Mouse (Mus musculus): Measurements from ENCODE around the gene Vamp9. TPM values are rescaled to one million over a fixed set of nuclear protein-coding genes. Genes with fewer than 3 reads are reported as not detected.
A peak's percentile ranks its signal among the peaks of the same experiment; 100 is the strongest.

The Vamp9 gene
- polyA plus RNA-seq, 1 experiment from 2014 or later = 0.15 TPM

- ATAC-seq (ENCODE audit: low FRiP score, low TSS enrichment) = no peak
- Histone ChIP-seq H3K4me3 (ENCODE audit: low read depth, low read length) (no peak overlapping the region), H3K4me2 (replicated peaks; ENCODE audit: low read depth) (no peak overlapping the region), H3K4me1 (replicated peaks; ENCODE audit: control insufficient read depth, insufficient read depth) (no peaks in the 10 kb centered on the region), H3K27ac (replicated peaks) (no peak overlapping the region), H3K36me3 (ENCODE audit: control insufficient read depth, insufficient read depth, low read length) (no peaks in the 10 kb centered on the region), H3K9ac (ENCODE audit: low read length) (no peak overlapping the region), H3K27me3 (ENCODE audit: control insufficient read depth, insufficient read depth, low read length) (no peaks in the 10 kb centered on the region), H3K9me3 (ENCODE audit: control insufficient read depth, low read length) (no peaks in the 10 kb centered on the region)
- no peak for DNase-seq (ENCODE audit: low spot score)
- no peak for TF ChIP-seq EP300 (optimal IDR thresholded peaks at IDR 0.05)
- 54% methylated on average over 1 of the region's 1 CpGs for WGBS
Measured at GRCm38 (mm10) chr5:99953883-99954282, 47.8 kb downstream of the Vamp9 start.

GRCm38 (mm10) chr5:99958666-99959065, 52.6 kb downstream of the Vamp9 start:
- WGBS = 75% methylated on average over 1 of the region's 1 CpGs
- Histone ChIP-seq H3K4me1 (replicated peaks; ENCODE audit: control insufficient read depth, insufficient read depth) (no peaks in the 10 kb centered on the region), H3K9ac (ENCODE audit: low read length) (no peak overlapping the region), H3K36me3 (ENCODE audit: control insufficient read depth, insufficient read depth, low read length) (peaks cover 8% of the 10 kb centered on the region), H3K4me2 (replicated peaks; ENCODE audit: low read depth) (no peak overlapping the region), H3K4me3 (ENCODE audit: low read depth, low read length) (no peak overlapping the region), H3K27me3 (ENCODE audit: control insufficient read depth, insufficient read depth, low read length) (no peaks in the 10 kb centered on the region), H3K27ac (replicated peaks) (no peak overlapping the region), H3K9me3 (ENCODE audit: control insufficient read depth, low read length) (no peaks in the 10 kb centered on the region)
- DNase-seq (ENCODE audit: low spot score) = no peak
- ATAC-seq (ENCODE audit: low FRiP score, low TSS enrichment) = no peak
- no peak for TF ChIP-seq CTCF (IDR thresholded peaks at IDR 0.05; ENCODE audit: low read depth)
- TF ChIP-seq EP300 (optimal IDR thresholded peaks at IDR 0.05) = no peak

- Histone ChIP-seq H3K4me2 (replicated peaks; ENCODE audit: low read depth) (no peak overlapping the region), H3K27me3 (ENCODE audit: control insufficient read depth, insufficient read depth, low read length) (no peaks in the 10 kb centered on the region), H3K36me3 (ENCODE audit: control insufficient read depth, insufficient read depth, low read length) (peaks cover 13% of the 10 kb centered on the region), H3K4me3 (ENCODE audit: low read depth, low read length) (no peak overlapping the region), H3K9me3 (ENCODE audit: control insufficient read depth, low read length) (no peaks in the 10 kb centered on the region), H3K27ac (replicated peaks) (no peak overlapping the region), H3K4me1 (replicated peaks; ENCODE audit: control insufficient read depth, insufficient read depth) (no peaks in the 10 kb centered on the region), H3K9ac (ENCODE audit: low read length) (no peak overlapping the region)
- ATAC-seq (ENCODE audit: low FRiP score, low TSS enrichment) (0 out of 2 replicates have a peak, but pooled peaks have one; percentile 12), DNase-seq (ENCODE audit: low spot score) (no peak)
- TF ChIP-seq CTCF (IDR thresholded peaks at IDR 0.05; ENCODE audit: low read depth) (no peak), EP300 (optimal IDR thresholded peaks at IDR 0.05) (no peak)
- WGBS = 74% methylated on average over 2 of the region's 2 CpGs
Measured at GRCm38 (mm10) chr5:99959236-99959936, 53.3 kb downstream of the Vamp9 start.

GRCm38 (mm10) chr5:99959960-99960359, 53.9 kb downstream of the Vamp9 start:
- Histone ChIP-seq H3K27ac (replicated peaks) (no peak overlapping the region), H3K4me3 (ENCODE audit: low read depth, low read length) (no peak overlapping the region), H3K9me3 (ENCODE audit: control insufficient read depth, low read length) (no peaks in the 10 kb centered on the region), H3K9ac (ENCODE audit: low read length) (no peak overlapping the region), H3K27me3 (ENCODE audit: control insufficient read depth, insufficient read depth, low read length) (no peaks in the 10 kb centered on the region), H3K4me2 (replicated peaks; ENCODE audit: low read depth) (no peak overlapping the region), H3K4me1 (replicated peaks; ENCODE audit: control insufficient read depth, insufficient read depth) (no peaks in the 10 kb centered on the region), H3K36me3 (ENCODE audit: control insufficient read depth, insufficient read depth, low read length) (peaks cover 13% of the 10 kb centered on the region)
- WGBS = 45% methylated on average over 2 of the region's 2 CpGs
- ATAC-seq (ENCODE audit: low FRiP score, low TSS enrichment) = peak; percentile 38; the same call in 1 of the 2 replicates
- TF ChIP-seq EP300 (optimal IDR thresholded peaks at IDR 0.05) = no peak
- TF ChIP-seq CTCF (IDR thresholded peaks at IDR 0.05; ENCODE audit: low read depth) = no peak
- DNase-seq (ENCODE audit: low spot score) = no peak

GRCm38 (mm10) chr5:99973941-99974340, 67.9 kb downstream of the Vamp9 start:
- TF ChIP-seq EP300 (optimal IDR thresholded peaks at IDR 0.05) = no peak
- no peak for TF ChIP-seq CTCF (IDR thresholded peaks at IDR 0.05; ENCODE audit: low read depth)
- 12% methylated on average over 2 of the region's 2 CpGs for WGBS
- no peak overlapping the region for H3K4me3 ChIP-seq (ENCODE audit: low read depth, low read length)

GRCm38 (mm10) chr5:99975061-99975460, 69.0 kb downstream of the Vamp9 start:
- H3K4me1 ChIP-seq (replicated peaks; ENCODE audit: control insufficient read depth, insufficient read depth) = 0 out of 2 replicates have a peak, but pooled peaks cover 2% of the 10 kb centered on the region
- DNase-seq (ENCODE audit: low spot score) (no peak), ATAC-seq (ENCODE audit: low FRiP score, low TSS enrichment) (no peak)
- H3K27me3 ChIP-seq (ENCODE audit: control insufficient read depth, insufficient read depth, low read length) = no peaks in the 10 kb centered on the region
- H3K9me3 ChIP-seq (ENCODE audit: control insufficient read depth, low read length) = no peaks in the 10 kb centered on the region
- no peak overlapping the region for H3K27ac ChIP-seq (replicated peaks)
- no peak for TF ChIP-seq CTCF (IDR thresholded peaks at IDR 0.05; ENCODE audit: low read depth)
- no peak for TF ChIP-seq EP300 (optimal IDR thresholded peaks at IDR 0.05)
- H3K4me3 ChIP-seq (ENCODE audit: low read depth, low read length) = no peak overlapping the region
- H3K36me3 ChIP-seq (ENCODE audit: control insufficient read depth, insufficient read depth, low read length) = no peaks in the 10 kb centered on the region
- WGBS = 22% methylated on average over 4 of the region's 4 CpGs
- no peak overlapping the region for H3K4me2 ChIP-seq (replicated peaks; ENCODE audit: low read depth)
- H3K9ac ChIP-seq (ENCODE audit: low read length) = no peak overlapping the region

More at GRCm38 (mm10) chr5:99973941-99974340, 67.9 kb downstream of the Vamp9 start:
- Histone ChIP-seq H3K27ac (replicated peaks) (no peak overlapping the region), H3K27me3 (ENCODE audit: control insufficient read depth, insufficient read depth, low read length) (no peaks in the 10 kb centered on the region), H3K9me3 (ENCODE audit: control insufficient read depth, low read length) (no peaks in the 10 kb centered on the region), H3K4me1 (replicated peaks; ENCODE audit: control insufficient read depth, insufficient read depth) (0 out of 2 replicates have a peak, but pooled peaks cover 2% of the 10 kb centered on the region), H3K9ac (ENCODE audit: low read length) (no peak overlapping the region), H3K36me3 (ENCODE audit: control insufficient read depth, insufficient read depth, low read length) (no peaks in the 10 kb centered on the region), H3K4me2 (replicated peaks; ENCODE audit: low read depth) (no peak overlapping the region; the same call in 1 of the 2 replicates)
- ATAC-seq (ENCODE audit: low FRiP score, low TSS enrichment) (no peak), DNase-seq (ENCODE audit: low spot score) (no peak)

Data from stomach, postnatal 0 days (tissue).